Mouse (Mus musculus): ENCODE measurements at regions not wholly inside any gene's neighbourhood (a gene's known extent, or its start where the extent isn't known, plus 50 kb on each side); places are given as distances from the start of the nearest gene placed in this dataset.

GRCm38 (mm10) chr9:67610696-67611095 is 51.2 kb upstream of the Tln2 start:
- no peak for DNase-seq (ENCODE audit: low spot score in 2 of 2)
- intact Hi-C loops (cut with DNase I): no loop called here

GRCm38 (mm10) chr9:67611676-67612075 is 52.2 kb upstream of the Tln2 start:
- intact Hi-C loops (cut with DNase I): no loop called here

GRCm38 (mm10) chr9:67612101-67612500 is 52.6 kb upstream of the Tln2 start:
- intact Hi-C loops (cut with DNase I): no loop called here
- DNase-seq (ENCODE audit: low spot score in 2 of 2): no peak

More at GRCm38 (mm10) chr9:67611676-67612075, 52.2 kb upstream of the Tln2 start:
- DNase-seq (ENCODE audit: low spot score in 2 of 2): no peak

- intact Hi-C loops (cut with DNase I): no loop called here
Measured at GRCm38 (mm10) chr9:67614068-67614727, 54.7 kb upstream of the Tln2 start.

GRCm38 (mm10) chr9:67616207-67616606 is 56.7 kb upstream of the Tln2 start:
- intact Hi-C loops (cut with DNase I): no loop called here
- no peak for DNase-seq (ENCODE audit: low spot score in 2 of 2)

More at GRCm38 (mm10) chr9:67614068-67614727, 54.7 kb upstream of the Tln2 start:
- DNase-seq (ENCODE audit: low spot score in 2 of 2): no peak

DNA sequence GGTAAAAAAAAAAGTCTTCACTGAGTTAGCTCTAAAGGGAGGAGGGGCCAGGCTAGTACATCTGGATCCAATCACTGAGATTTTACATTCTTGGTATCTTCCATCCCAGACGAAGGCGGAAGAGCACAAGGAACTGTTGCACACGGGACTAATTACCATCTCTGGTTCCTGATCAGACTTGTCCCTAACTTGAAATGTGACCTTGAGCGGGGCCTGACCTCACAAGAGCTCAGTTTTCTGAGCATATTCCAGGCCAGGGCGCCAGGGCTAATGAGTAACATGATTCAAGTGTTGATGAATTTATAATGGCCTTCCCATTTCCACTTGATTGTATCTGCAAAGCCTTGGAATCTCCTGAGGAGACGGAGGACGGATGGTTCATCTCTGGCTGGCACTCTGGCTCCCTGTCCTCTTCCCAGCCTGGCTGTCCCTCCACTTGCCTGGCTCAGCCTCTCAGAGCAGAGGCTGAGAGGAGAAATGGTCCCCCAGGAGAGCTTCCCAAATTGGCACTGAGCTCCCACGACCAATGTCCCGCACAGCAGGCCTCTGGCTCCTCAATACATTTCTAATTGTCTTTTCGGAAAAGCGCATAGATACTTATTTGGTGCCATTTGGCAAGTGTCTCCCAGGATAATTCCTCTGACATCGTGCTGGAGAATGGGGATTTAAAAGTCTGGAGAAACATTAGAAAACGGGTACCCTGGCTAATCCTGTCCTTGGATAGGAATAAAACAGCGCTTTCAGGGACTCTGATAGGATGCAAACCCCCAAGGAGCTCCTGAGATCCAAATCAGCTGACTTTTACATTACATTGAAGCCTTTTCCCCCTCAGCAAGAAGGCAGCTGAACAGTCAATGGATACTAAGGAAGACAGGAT is 58.1 kb upstream of the Tln2 start:
- DNase-seq (ENCODE audit: low spot score in 2 of 2): no peak

GRCm38 (mm10) chr9:67620945-67621344 is 61.4 kb upstream of the Tln2 start:
- no peak for DNase-seq (ENCODE audit: low spot score in 2 of 2)
- intact Hi-C loops (cut with DNase I): no loop called here

More for the DNA sequence above, 58.1 kb upstream of the Tln2 start:
- intact Hi-C loops (cut with DNase I): no loop called here

DNA sequence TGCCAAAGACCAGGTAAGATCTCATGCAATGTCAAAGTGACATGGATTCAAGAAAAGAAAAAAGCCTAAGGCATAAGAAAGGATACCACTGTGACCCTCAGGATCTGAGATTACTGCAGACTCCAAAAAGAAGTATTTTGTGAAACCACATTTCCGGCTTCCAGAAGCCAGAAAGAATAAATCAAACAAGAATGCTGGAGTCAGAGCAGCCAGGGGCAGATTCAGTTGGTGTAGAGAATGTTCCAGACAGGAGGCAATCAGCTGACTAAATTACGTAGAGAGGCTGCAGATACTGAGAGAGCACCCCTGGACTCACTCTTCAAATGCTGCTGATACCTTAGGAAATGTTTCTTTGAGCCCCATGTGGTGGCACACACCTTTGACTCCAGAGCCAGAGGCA is 67.7 kb upstream of the Tln2 start:
- DNase-seq (ENCODE audit: low spot score in 2 of 2): no peak
- intact Hi-C loops (cut with DNase I): no loop called here

DNA sequence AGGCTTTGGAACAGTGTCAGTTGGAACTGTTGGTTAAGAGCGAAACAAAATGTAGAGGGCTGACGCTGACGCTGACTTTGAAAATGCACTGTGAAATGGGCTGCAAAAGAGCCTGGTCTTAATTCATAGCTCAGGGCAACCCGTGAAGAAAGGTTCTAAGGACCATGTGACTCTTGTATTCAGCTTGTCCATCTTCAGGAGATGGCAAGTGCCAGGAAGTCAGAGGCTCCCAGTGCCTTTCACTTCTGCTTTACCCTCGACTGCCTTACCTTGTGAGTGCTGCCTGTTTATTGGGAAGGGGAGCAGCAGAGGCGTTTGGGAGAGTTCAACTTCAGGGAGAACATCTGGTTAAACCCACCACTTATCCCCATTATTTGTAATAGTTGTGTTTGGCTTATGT is 70.1 kb upstream of the Tln2 start:
- no peak for DNase-seq (ENCODE audit: low spot score in 2 of 2)

GRCm38 (mm10) chr9:67630173-67630572 is 70.7 kb upstream of the Tln2 start:
- DNase-seq (ENCODE audit: low spot score in 2 of 2): no peak
- intact Hi-C loops (cut with DNase I): loop anchor here (5.0 kb wide), 2 partner anchors 133 to 313 kb away; no protein-coding TSS in a partner anchor

More for the DNA sequence above, 70.1 kb upstream of the Tln2 start:
- intact Hi-C loops (cut with DNase I): loop anchor here (5.0 kb wide), 2 partner anchors 132 to 312 kb away; no protein-coding TSS in a partner anchor

GRCm38 (mm10) chr9:67631741-67632243 is 72.3 kb upstream of the Tln2 start:
- DNase-seq (ENCODE audit: low spot score in 2 of 2): no peak
- intact Hi-C loops (cut with DNase I): loop anchor here (5.0 kb wide), 2 partner anchors 134 to 314 kb away; no protein-coding TSS in a partner anchor

GRCm38 (mm10) chr9:67632521-67633025 is 73.1 kb upstream of the Tln2 start:
- intact Hi-C loops (cut with DNase I): loop anchor here (5.0 kb wide), 2 partner anchors 135 to 315 kb away; no protein-coding TSS in a partner anchor
- peak; percentile 31 to 32 for DNase-seq (ENCODE audit: low spot score in 2 of 2)

GRCm38 (mm10) chr9:67633026-67633741 is 73.7 kb upstream of the Tln2 start:
- DNase-seq (ENCODE audit: low spot score in 2 of 2): peak; percentile 41 to 63
- intact Hi-C loops (cut with DNase I): loop anchor here (5.0 kb wide), 2 partner anchors 136 to 316 kb away; no protein-coding TSS in a partner anchor

GRCm38 (mm10) chr9:67633761-67634441 is 74.4 kb upstream of the Tln2 start:
- intact Hi-C loops (cut with DNase I): loop anchor here (5.0 kb wide), 2 partner anchors 137 to 317 kb away; no protein-coding TSS in a partner anchor
- peak; percentile 83 to 88 for DNase-seq (ENCODE audit: low spot score in 2 of 2)

DNA sequence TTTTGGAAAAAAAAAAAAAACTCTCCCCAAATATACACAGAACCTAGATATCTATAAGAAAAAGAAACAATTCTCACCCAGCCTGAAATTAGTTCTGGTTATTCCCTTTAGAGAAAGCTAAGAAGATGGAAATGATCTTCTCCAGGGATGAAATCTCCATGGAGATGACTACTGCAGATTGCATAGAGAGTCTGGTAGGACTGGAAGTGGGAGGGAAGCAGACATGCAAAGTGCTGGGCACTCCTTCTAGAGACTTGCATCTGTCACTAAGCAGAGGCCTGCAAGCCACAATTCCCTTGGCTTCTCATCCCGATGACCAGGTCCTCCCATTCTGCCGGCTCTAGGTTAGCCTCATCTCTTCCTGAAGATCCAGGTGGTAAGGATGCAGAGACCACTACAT is 87.3 kb upstream of the Tln2 start:
- intact Hi-C loops (cut with DNase I): no loop called here
- no peak for DNase-seq (ENCODE audit: low spot score in 2 of 2)

- intact Hi-C loops (cut with DNase I): no loop called here
- no peak for DNase-seq (ENCODE audit: low spot score in 2 of 2)
Measured at GRCm38 (mm10) chr9:67664773-67665172, 94.5 kb upstream of the C2cd4b start.

DNA sequence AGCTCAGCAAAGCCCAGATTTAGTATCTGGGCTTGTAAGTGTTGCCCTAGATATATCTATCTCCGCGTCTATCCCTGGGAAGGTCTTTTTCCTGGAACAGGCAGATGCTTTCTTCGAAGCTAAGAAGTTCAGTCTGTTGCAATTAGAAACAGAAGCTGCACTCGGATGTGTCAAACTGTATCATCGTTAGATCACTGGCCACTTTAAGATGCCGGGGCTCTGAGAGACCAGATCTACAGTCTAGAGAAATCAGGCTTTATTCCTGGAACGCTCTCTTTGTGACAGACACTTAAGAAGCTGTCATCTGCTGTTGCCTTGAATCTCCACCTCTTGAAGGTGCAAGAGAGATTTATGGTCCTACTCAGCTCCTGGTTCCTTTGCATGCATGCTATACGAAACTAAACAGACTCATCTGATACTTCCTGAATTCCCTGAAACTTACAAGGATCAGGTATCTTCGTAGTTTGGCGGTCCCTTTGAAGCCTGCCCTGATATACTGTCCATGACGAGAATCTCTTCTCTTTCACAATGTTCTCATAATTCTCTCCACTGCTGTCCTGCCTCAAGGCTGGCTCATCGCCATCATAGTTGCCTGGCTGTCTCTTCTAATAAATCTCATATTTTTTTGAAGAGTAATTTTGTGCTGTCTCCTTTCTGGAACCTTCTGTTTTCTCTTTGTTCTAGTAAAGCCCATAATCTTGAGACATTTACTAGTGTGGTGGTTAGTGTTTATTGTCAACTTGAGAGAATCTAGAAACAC is 88.8 kb upstream of the C2cd4b start:
- no peak for DNase-seq (ENCODE audit: low spot score in 2 of 2)
- intact Hi-C loops (cut with DNase I): no loop called here

DNA sequence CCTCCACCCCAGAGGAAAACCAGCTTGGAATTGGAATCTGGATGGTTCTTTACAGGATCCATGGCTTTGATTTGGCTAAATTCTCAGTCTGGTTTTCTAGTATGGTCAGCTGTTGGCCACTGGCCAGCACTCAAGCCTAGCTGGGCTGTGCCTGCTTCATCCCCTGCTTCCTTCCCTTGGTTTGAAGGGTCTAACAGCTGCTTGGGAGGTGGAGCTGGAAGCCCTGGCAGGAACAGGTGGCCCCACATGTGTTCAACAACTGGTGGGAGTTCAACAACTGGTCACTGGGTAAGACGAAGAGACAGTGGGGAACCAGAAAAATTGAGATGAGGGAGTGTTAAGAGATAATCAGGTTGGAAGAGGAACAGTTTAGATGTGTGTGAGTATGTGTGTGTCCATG is 82.3 kb upstream of the C2cd4b start:
- intact Hi-C loops (cut with DNase I): no loop called here
- DNase-seq (ENCODE audit: low spot score in 2 of 2): no peak
